Mouse (Mus musculus): Measurements from ENCODE around the gene Mettl27.

GRCm38 (mm10) chr5:134946063-134946856 lies 14.1 kb downstream of the Mettl27 start:
- TF ChIP-seq CTCF (IDR thresholded peaks at IDR 0.05; ENCODE audit: extremely low read depth, insufficient read depth, low read length) (no peak), POLR2A (IDR thresholded peaks at IDR 0.05; ENCODE audit: extremely low read depth, insufficient read depth, low read length) (no peak)

Measured in cortical plate, adult 2 months (tissue).